Mouse (Mus musculus) C2C12 (cell line): ENCODE measurements around the gene Btbd16. TPM values are rescaled to one million over a fixed set of nuclear protein-coding genes. Genes with fewer than 3 reads are reported as not detected.

ENCODE experiments used
- H3K27me3 ChIP-seq: one replicate; pipeline ENCODE4 v1.6.1; 2011; ENCODE audit not compliant: control insufficient read depth, insufficient read depth, insufficient read length
- H3K36me3 ChIP-seq: one replicate; pipeline ENCODE4 v1.6.1; 2011; ENCODE audit not compliant: control insufficient read depth, insufficient read depth
- H3K4me3 ChIP-seq: one replicate; pipeline ENCODE4 v1.5.1; 2011; ENCODE audit warnings: mild to moderate bottlenecking, control low read depth; ENCODE audit not compliant: poor library complexity, insufficient read depth, severe bottlenecking
- H3K79me2 ChIP-seq: one replicate; pipeline ENCODE4 v1.6.1; 2011; ENCODE audit not compliant: control insufficient read depth, insufficient read depth
- H3K79me3 ChIP-seq: one replicate; pipeline ENCODE4 v1.6.1; 2011; ENCODE audit warnings: low read depth, control low read depth
- H3ac ChIP-seq: one replicate; pipeline ENCODE3; 2011; ENCODE audit warnings: low read depth; ENCODE audit not compliant: control insufficient read depth, insufficient read length
- CEBPB ChIP-seq: IDR thresholded peaks from one replicate; pipeline ENCODE4 v1.6.1; 2011; ENCODE audit warnings: low read depth, mild to moderate bottlenecking, control low read depth, moderate library complexity
- CTCF ChIP-seq: IDR thresholded peaks from one replicate; pipeline ENCODE4 v1.5.1; 2011; ENCODE audit not compliant: control insufficient read depth, insufficient read depth, insufficient read length
- FOSL1 ChIP-seq: IDR thresholded peaks from one replicate; pipeline ENCODE4 v1.8.0; 2011; ENCODE audit warnings: mild to moderate bottlenecking, low read length; ENCODE audit not compliant: poor library complexity, insufficient read depth, severe bottlenecking
- MAX ChIP-seq: IDR thresholded peaks from one replicate; pipeline ENCODE4 v1.6.1; 2011; ENCODE audit warnings: mild to moderate bottlenecking, control low read depth
- MYOD1 ChIP-seq: IDR thresholded peaks from one replicate; pipeline ENCODE4 v1.6.1; 2011; ENCODE audit warnings: low read depth; ENCODE audit not compliant: control insufficient read depth, insufficient read length
- MYOG ChIP-seq: IDR thresholded peaks from one replicate; pipeline ENCODE4 v1.6.1; 2011; ENCODE audit not compliant: control insufficient read depth, insufficient read length; ENCODE audit errors: extremely low read depth
- USF1 ChIP-seq: IDR thresholded peaks from one replicate; pipeline ENCODE4 v1.6.1; 2011; ENCODE audit warnings: low read depth, mild to moderate bottlenecking, control low read depth, moderate library complexity
- polyA plus RNA-seq: library from polyadenylated mRNA; unstranded; fragments of >200 nt; fragmentation: generic; extraction: Trizol; gene quantifications from one replicate; pipeline ENCODE4 v1.2.1, GENCODE M21; 2012; ENCODE audit warnings: missing spikeins

The Btbd16 gene
- polyA plus RNA-seq, 1 experiment, result not detected

GRCm38 (mm10) chr7:130839380-130840100, 65.7 kb downstream of the Btbd16 start:
- Histone ChIP-seq H3K79me2 (no peaks in the 10 kb centered on the region), H3K4me3 (no peak overlapping the region), H3K36me3 (no peaks in the 10 kb centered on the region), H3ac (no peak overlapping the region), H3K79me3 (no peaks in the 10 kb centered on the region), H3K27me3 (no peaks in the 10 kb centered on the region)
- TF ChIP-seq CTCF, result no peak

- Histone ChIP-seq H3K27me3 (no peaks in the 10 kb centered on the region), H3K4me3 (no peak overlapping the region), H3ac (no peak overlapping the region), H3K36me3 (no peaks in the 10 kb centered on the region), H3K79me3 (no peaks in the 10 kb centered on the region), H3K79me2 (no peaks in the 10 kb centered on the region)
- no peak for TF ChIP-seq USF1
- TF ChIP-seq FOSL1, result no peak
- no peak for TF ChIP-seq MYOG
- no peak for TF ChIP-seq CTCF
- no peak for TF ChIP-seq CEBPB
- TF ChIP-seq MYOD1, result no peak
Observed at GRCm38 (mm10) chr7:130847164-130847718, 73.4 kb downstream of the Btbd16 start.

GRCm38 (mm10) chr7:130854684-130855292, 80.9 kb downstream of the Btbd16 start:
- no peaks in the 10 kb centered on the region for H3K79me2 ChIP-seq
- no peaks in the 10 kb centered on the region for H3K79me3 ChIP-seq
- H3K36me3 ChIP-seq, result no peaks in the 10 kb centered on the region
- no peaks in the 10 kb centered on the region for H3K27me3 ChIP-seq
- no peak for TF ChIP-seq FOSL1
- TF ChIP-seq MAX, result no peak
- no peak for TF ChIP-seq CTCF
- TF ChIP-seq MYOG, result no peak
- no peak for TF ChIP-seq CEBPB
- TF ChIP-seq USF1, result no peak
- no peak for TF ChIP-seq MYOD1
- H3K4me3 ChIP-seq, result no peak overlapping the region
- H3ac ChIP-seq, result no peak overlapping the region

GRCm38 (mm10) chr7:130855681-130856080, 81.8 kb downstream of the Btbd16 start:
- TF ChIP-seq FOSL1 (no peak), USF1 (peak; percentile 40), MAX (peak; percentile 44)
- Histone ChIP-seq H3K79me2 (no peaks in the 10 kb centered on the region), H3K79me3 (no peaks in the 10 kb centered on the region), H3K27me3 (no peaks in the 10 kb centered on the region), H3ac (no peak overlapping the region), H3K4me3 (no peak overlapping the region), H3K36me3 (no peaks in the 10 kb centered on the region)

GRCm38 (mm10) chr7:130857973-130858372, 84.1 kb downstream of the Btbd16 start:
- no peaks in the 10 kb centered on the region for H3K27me3 ChIP-seq
- H3ac ChIP-seq, result no peak overlapping the region
- H3K79me2 ChIP-seq, result no peaks in the 10 kb centered on the region
- no peak overlapping the region for H3K4me3 ChIP-seq
- H3K79me3 ChIP-seq, result no peaks in the 10 kb centered on the region
- TF ChIP-seq USF1 (no peak), MYOD1 (no peak), CEBPB (no peak), FOSL1 (no peak), MYOG (no peak), CTCF (no peak), MAX (no peak)
- H3K36me3 ChIP-seq, result no peaks in the 10 kb centered on the region

GRCm38 (mm10) chr7:130859926-130860325, 86.1 kb downstream of the Btbd16 start:
- no peaks in the 10 kb centered on the region for H3K27me3 ChIP-seq
- no peaks in the 10 kb centered on the region for H3K36me3 ChIP-seq
- no peak for TF ChIP-seq CEBPB
- TF ChIP-seq MYOD1, result no peak
- TF ChIP-seq USF1, result no peak
- TF ChIP-seq MAX, result no peak
- no peak for TF ChIP-seq MYOG
- no peak for TF ChIP-seq FOSL1
- TF ChIP-seq CTCF, result no peak
- H3ac ChIP-seq, result no peak overlapping the region
- no peaks in the 10 kb centered on the region for H3K79me2 ChIP-seq
- H3K79me3 ChIP-seq, result no peaks in the 10 kb centered on the region
- H3K4me3 ChIP-seq, result no peak overlapping the region
